Mouse (Mus musculus): ENCODE data around the gene Olfr704. TPM values are rescaled to one million over a fixed set of nuclear protein-coding genes. Genes with fewer than 3 reads are reported as not detected.
"Not testable (repeated sequence)": the region's sequence is repeated elsewhere in the genome, so short reads cannot be mapped to it uniquely, and the experiment has no call there.

Gene Olfr704
- not detected in 2 replicates for total RNA-seq (2021)
- long read RNA-seq, experiment 1: 0 reads
- long read RNA-seq, experiment 2: 0 reads

- DNase-seq: no peak
These were observed at the start of gene Olfr704 for GRCm38 (mm10) chr7:106862885-106863284. Gene Olfr704, plus strand, starts transcription at chr7:106863185.

- no peak for DNase-seq
These were observed 49.2 kb upstream of the Olfr704 start, which contains the start of gene Olfr701 for GRCm38 (mm10) chr7:106813829-106814228. Gene Olfr701, plus strand, starts transcription at chr7:106814129.

GRCm38 (mm10) chr7:106815775-106816174 lies 47.2 kb upstream of the Olfr704 start:
- no peak for DNase-seq

- DNase-seq: no peak
These were observed 44.6 kb upstream of the Olfr704 start for GRCm38 (mm10) chr7:106818414-106818813.

DNA sequence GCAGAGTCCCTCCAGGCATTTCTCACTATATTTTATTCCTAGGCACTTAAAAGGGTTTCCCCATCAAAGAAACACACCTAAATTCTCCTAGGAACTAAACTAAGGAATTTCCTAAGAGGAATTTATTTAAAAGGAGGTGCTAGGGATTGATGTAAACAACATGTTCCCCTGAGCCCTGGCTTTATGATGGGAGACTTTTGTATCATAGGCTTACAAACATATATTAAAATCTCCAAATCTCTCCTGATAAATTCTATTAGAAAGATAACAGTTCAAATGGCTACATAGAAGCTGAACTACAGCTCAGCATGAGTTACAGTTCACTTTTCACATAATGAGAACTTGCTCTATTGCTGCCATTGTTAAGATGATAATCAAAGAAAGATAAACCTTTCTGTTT lies 29.2 kb upstream of the Olfr704 start, which contains the start of gene Olfr702:
TSS of gene Olfr702 (minus strand) at position 101 of the 400 bp plus-strand sequence.
- no peak for DNase-seq

GRCm38 (mm10) chr7:106843060-106843459 lies 19.9 kb upstream of the Olfr704 start, which contains the start of gene Olfr703:
Gene Olfr703, plus strand, starts transcription at chr7:106843360.
- DNase-seq: no peak

GRCm38 (mm10) chr7:106876791-106877190 lies 13.8 kb downstream of the Olfr704 start, which contains the start of gene Olfr705:
Gene Olfr705, minus strand, starts transcription at chr7:106876891.
- no peak for DNase-seq

- no peak for DNase-seq
These were observed 25.1 kb downstream of the Olfr704 start, which contains the start of gene Olfr706 for GRCm38 (mm10) chr7:106888062-106888461. Gene Olfr706, minus strand, starts transcription at chr7:106888162.

DNA sequence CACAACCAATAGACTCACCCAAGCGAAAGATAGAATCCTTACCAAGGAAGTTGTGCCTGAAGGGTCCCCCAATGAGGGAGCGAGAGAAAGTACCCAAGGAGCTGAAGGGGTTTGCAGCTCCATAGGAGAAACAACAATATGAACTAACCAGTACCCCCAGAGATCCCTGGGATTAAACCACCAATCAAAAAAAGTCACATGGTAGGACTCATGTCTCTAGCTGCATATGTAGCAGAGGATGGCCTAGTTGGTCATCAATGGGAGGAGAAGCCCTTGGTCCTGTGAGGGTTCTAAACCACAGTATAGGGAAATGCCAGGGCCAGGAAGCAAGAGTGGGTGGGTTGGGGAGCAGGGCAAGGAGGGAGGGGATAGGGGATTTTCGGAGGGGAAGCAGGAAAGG lies 38.2 kb downstream of the Olfr704 start, which contains the start of gene Olfr707:
TSS of gene Olfr707 (minus strand) at position 101 of the 400 bp plus-strand sequence.
- DNase-seq: not testable (repeated sequence)

DNA sequence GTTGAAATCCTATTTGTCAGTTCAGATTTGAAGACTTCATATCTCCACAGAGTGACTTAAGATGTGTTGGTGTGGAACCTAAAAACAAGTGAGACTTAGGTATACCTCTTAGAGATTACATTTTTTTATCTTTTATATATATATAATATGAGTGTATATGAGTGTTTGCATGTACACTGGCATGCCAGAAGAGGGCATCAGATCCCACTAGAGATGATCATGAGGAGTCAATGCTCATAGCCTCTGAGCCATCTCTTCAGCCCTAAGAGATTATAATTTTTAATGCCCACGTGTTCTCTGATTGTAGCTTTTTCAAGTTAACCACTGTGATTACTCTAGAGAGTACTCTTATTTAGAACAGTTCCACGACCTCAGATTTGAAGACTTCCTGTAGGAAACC lies 44.7 kb downstream of the Olfr704 start, which contains the start of gene Olfr1532-ps1:
TSS of gene Olfr1532-ps1 (plus strand) at position 326 of the 400 bp plus-strand sequence.
- DNase-seq: no peak

Other genes with a start within 250 kb of the Olfr704 start
- not detected in 2 replicates for gene Olfr693, start 182.6 kb upstream of the Olfr704 start, total RNA-seq (2021)
- gene Olfr694, start 171.4 kb upstream of the Olfr704 start, total RNA-seq (2021): not detected in 2 replicates
- not detected in 2 replicates for gene Olfr695, start 146.8 kb upstream of the Olfr704 start, total RNA-seq (2021)
- not detected in 2 replicates for gene Olfr697, start 120.7 kb upstream of the Olfr704 start, total RNA-seq (2021)
- not detected in 2 replicates for gene Olfr698, start 107.8 kb upstream of the Olfr704 start, total RNA-seq (2021)
- not detected in 2 replicates for gene Olfr699, start 70.0 kb upstream of the Olfr704 start, total RNA-seq (2021)
- gene Olfr700, start 54.4 kb upstream of the Olfr704 start, total RNA-seq (2021): not detected in 2 replicates
- not detected in 2 replicates for gene Olfr701, start 49.1 kb upstream of the Olfr704 start, total RNA-seq (2021)
- not detected in 2 replicates for gene Olfr702, start 29.3 kb upstream of the Olfr704 start, total RNA-seq (2021)
- gene Olfr703, start 19.8 kb upstream of the Olfr704 start, total RNA-seq (2021): not detected in 2 replicates
- not detected in 2 replicates for gene Olfr705, start 13.7 kb downstream of the Olfr704 start, total RNA-seq (2021)
- gene Olfr706, start 25.0 kb downstream of the Olfr704 start, total RNA-seq (2021): not detected in 2 replicates
- not detected in 2 replicates for gene Olfr707, start 38.1 kb downstream of the Olfr704 start, total RNA-seq (2021)
- not detected in 2 replicates for gene Olfr1532-ps1, start 44.8 kb downstream of the Olfr704 start, total RNA-seq (2021)
- 0.11 TPM in 2 replicates for gene Olfr709-ps1, start 69.0 kb downstream of the Olfr704 start, total RNA-seq (2021)
- not detected in 2 replicates for gene Olfr710, start 85.1 kb downstream of the Olfr704 start, total RNA-seq (2021)
- gene Olfr6, start 100.8 kb downstream of the Olfr704 start, total RNA-seq (2021): 0.26 TPM in 1 of 2 replicates, not detected in the other
- gene Olfr711, start 112.3 kb downstream of the Olfr704 start, total RNA-seq (2021): not detected in 2 replicates
- gene Olfr2, start 142.9 kb downstream of the Olfr704 start, total RNA-seq (2021): not detected in 2 replicates
- gene Olfr713, start 168.0 kb downstream of the Olfr704 start, total RNA-seq (2021): not detected in 2 replicates
- not detected in 2 replicates for gene Olfr714, start 207.8 kb downstream of the Olfr704 start, total RNA-seq (2021)
- not detected in 2 replicates for gene Olfr17, start 230.0 kb downstream of the Olfr704 start, total RNA-seq (2021)
- not detected in 2 replicates for gene Olfr715b, start 247.2 kb downstream of the Olfr704 start, total RNA-seq (2021)

All from adrenal gland, postnatal 14 days (tissue).